Mouse (Mus musculus): Measurements from ENCODE around the gene Tlcd1. TPM values are rescaled to one million over a fixed set of nuclear protein-coding genes. Genes with fewer than 3 reads are reported as not detected.

The Tlcd1 gene
- polyA plus RNA-seq, 1 experiment = 2.2 TPM

GRCm38 (mm10) chr11:78174506-78174905 lies 2.0 kb upstream of the Tlcd1 start:
- no peak for TF ChIP-seq CTCF (IDR thresholded peaks at IDR 0.05; ENCODE audit: low read depth, low read length)
- no peak for TF ChIP-seq POLR2A (IDR thresholded peaks at IDR 0.05; ENCODE audit: borderline replicate concordance, low read depth, low read length)
- H3K4me1 ChIP-seq (ENCODE audit: control insufficient read depth, insufficient read depth, low read length) = no peaks in the 10 kb centered on the region
- H3K4me3 ChIP-seq (ENCODE audit: insufficient read depth, low read length) = no peak overlapping the region
- H3K27ac ChIP-seq (ENCODE audit: insufficient read depth, low read depth, low read length) = no peak overlapping the region

DNA sequence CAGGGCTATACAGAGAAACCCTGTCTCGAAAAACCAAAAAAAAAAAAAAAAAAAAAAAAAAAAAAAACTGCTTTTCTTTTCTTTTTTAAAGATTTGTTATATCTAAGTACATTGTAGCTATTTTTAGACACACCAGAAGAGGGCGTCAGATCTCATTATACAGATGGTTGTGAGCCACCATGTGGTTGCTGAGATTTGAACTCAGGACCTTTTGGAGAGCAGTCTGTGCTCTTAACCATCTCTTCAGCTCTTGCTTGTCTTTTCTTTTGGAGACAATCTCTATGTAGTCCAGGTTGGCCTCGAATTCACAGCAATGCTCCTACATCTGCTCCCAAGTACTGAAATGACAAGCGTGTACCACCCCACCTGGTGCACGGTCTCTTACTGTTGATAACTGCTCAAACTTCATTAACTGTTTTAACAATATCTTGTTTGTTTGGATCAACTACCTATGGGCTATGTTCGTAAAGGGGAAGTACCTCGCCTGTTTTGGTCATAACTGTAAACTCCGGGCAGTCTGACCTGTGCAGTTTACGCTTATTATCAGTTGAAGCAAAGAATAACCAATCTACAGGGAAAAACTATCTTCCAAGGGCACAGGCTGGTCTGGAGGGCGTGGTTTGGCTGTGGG lies 625 bp upstream of the Tlcd1 start:
- TF ChIP-seq CTCF (IDR thresholded peaks at IDR 0.05; ENCODE audit: low read depth, low read length) = no peak
- TF ChIP-seq POLR2A (IDR thresholded peaks at IDR 0.05; ENCODE audit: borderline replicate concordance, low read depth, low read length) = no peak
- Histone ChIP-seq H3K4me3 (ENCODE audit: insufficient read depth, low read length) (peak overlapping the region; percentile 78), H3K27ac (ENCODE audit: insufficient read depth, low read depth, low read length) (no peak overlapping the region), H3K4me1 (ENCODE audit: control insufficient read depth, insufficient read depth, low read length) (peaks cover 8% of the 10 kb centered on the region)

GRCm38 (mm10) chr11:78176905-78177331 lies 407 bp downstream of the Tlcd1 start:
- Histone ChIP-seq H3K4me1 (ENCODE audit: control insufficient read depth, insufficient read depth, low read length) (peaks cover 13% of the 10 kb centered on the region), H3K27ac (ENCODE audit: insufficient read depth, low read depth, low read length) (0 out of 2 replicates have a peak overlapping the region, but pooled peaks have one; percentile 8), H3K4me3 (ENCODE audit: insufficient read depth, low read length) (peak overlapping the region; percentile 78)
- TF ChIP-seq POLR2A (IDR thresholded peaks at IDR 0.05; ENCODE audit: borderline replicate concordance, low read depth, low read length) = no peak
- no peak for TF ChIP-seq CTCF (IDR thresholded peaks at IDR 0.05; ENCODE audit: low read depth, low read length)

- Histone ChIP-seq H3K27ac (ENCODE audit: insufficient read depth, low read depth, low read length) (0 out of 2 replicates have a peak overlapping the region, but pooled peaks have one; percentile 4), H3K4me1 (ENCODE audit: control insufficient read depth, insufficient read depth, low read length) (peaks cover 13% of the 10 kb centered on the region), H3K4me3 (ENCODE audit: insufficient read depth, low read length) (peak overlapping the region; percentile 78)
- TF ChIP-seq POLR2A (IDR thresholded peaks at IDR 0.05; ENCODE audit: borderline replicate concordance, low read depth, low read length) = no peak
- no peak for TF ChIP-seq CTCF (IDR thresholded peaks at IDR 0.05; ENCODE audit: low read depth, low read length)
Observed at GRCm38 (mm10) chr11:78177437-78177836, 926 bp downstream of the Tlcd1 start.

DNA sequence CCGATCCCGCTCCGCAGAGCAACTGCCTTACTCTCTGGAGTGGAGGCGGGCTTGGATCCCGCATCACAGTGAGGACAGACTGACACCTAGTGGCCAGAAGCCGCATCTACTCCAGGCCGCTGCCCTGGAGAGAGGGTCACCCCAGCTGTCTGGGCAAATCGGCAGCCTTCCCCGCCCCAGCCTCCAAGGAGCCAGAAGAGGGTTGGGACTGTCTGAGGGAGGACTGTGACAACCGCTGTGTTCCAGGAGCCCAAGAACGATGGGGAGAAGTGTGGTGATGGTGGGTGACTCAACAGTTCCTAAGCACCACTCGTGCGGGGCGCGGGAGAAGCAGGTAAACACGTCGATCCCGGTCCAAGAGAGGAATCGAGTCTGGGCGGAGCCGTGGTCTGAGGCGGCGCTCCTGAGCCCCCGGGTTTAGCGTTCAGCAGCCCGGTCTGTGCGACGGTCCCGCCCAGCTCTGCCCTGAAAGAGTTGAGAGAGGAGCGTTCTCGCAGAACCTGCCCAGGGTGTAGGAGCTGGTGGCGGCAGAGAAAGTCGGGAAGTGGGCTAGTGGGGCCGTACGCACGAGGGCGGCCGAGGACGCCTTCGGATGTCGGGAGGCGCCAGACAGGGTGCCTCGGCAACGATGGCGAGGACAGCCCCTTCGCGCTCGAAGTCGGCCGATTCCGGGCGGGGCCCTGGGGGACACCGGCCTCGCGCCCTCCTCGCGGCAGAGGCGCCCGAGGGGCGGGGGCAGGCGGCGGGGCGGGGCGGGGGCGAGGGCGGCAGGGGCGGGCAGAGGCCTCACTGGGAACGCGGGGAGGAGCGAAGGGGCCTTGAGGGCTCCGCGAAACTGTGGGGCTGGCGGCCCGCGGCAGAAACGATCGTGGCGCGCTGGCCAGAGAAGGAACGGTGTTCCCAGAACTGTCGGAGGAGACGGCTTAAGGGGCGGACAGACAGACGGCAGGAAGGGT lies 1.7 kb downstream of the Tlcd1 start:
- Histone ChIP-seq H3K27ac (ENCODE audit: insufficient read depth, low read depth, low read length) (peak overlapping the region; percentile 76), H3K4me3 (ENCODE audit: insufficient read depth, low read length) (peak overlapping the region; percentile 83), H3K4me1 (ENCODE audit: control insufficient read depth, insufficient read depth, low read length) (peaks cover 13% of the 10 kb centered on the region)
- no peak for TF ChIP-seq POLR2A (IDR thresholded peaks at IDR 0.05; ENCODE audit: borderline replicate concordance, low read depth, low read length)
- TF ChIP-seq CTCF (IDR thresholded peaks at IDR 0.05; ENCODE audit: low read depth, low read length) = peak; percentile 50

GRCm38 (mm10) chr11:78178859-78179437 lies 2.4 kb downstream of the Tlcd1 start:
- no peak for TF ChIP-seq POLR2A (IDR thresholded peaks at IDR 0.05; ENCODE audit: borderline replicate concordance, low read depth, low read length)
- no peak for TF ChIP-seq CTCF (IDR thresholded peaks at IDR 0.05; ENCODE audit: low read depth, low read length)
- H3K4me3 ChIP-seq (ENCODE audit: insufficient read depth, low read length) = peak overlapping the region; percentile 83
- peak overlapping the region; percentile 76 for H3K27ac ChIP-seq (ENCODE audit: insufficient read depth, low read depth, low read length)
- H3K4me1 ChIP-seq (ENCODE audit: control insufficient read depth, insufficient read depth, low read length) = peaks cover 13% of the 10 kb centered on the region

DNA sequence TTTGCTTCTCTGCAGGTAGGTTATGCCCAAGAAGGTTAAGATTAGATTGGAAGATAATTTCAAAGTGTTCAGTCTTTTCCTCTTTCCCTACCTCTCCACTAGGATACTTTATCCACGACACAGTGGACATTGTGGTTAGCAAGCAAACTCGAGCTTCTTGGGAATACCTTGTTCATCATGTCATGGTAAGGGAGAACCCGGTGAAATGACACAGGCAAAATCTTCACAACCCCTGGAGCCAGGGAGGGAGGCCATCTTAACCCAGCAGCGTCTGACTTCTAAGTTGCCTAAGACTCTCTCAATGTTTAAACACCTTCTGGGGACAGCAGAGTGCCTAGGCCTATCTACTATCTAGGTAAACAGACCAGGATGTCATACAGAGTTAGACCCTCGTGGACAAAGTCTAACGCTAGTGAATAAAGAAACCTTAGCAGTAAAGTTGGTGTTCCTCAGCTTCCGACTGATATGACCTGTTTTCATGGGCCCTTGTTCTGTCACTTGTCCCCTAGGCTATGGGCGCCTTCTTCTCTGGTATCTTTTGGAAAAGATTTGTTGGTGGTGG lies 3.0 kb downstream of the Tlcd1 start:
- no peak for TF ChIP-seq POLR2A (IDR thresholded peaks at IDR 0.05; ENCODE audit: borderline replicate concordance, low read depth, low read length)
- no peak for TF ChIP-seq CTCF (IDR thresholded peaks at IDR 0.05; ENCODE audit: low read depth, low read length)
- H3K27ac ChIP-seq (ENCODE audit: insufficient read depth, low read depth, low read length) = no peak overlapping the region
- H3K4me1 ChIP-seq (ENCODE audit: control insufficient read depth, insufficient read depth, low read length) = peaks cover 13% of the 10 kb centered on the region
- peak overlapping the region; percentile 83 for H3K4me3 ChIP-seq (ENCODE audit: insufficient read depth, low read length)

DNA sequence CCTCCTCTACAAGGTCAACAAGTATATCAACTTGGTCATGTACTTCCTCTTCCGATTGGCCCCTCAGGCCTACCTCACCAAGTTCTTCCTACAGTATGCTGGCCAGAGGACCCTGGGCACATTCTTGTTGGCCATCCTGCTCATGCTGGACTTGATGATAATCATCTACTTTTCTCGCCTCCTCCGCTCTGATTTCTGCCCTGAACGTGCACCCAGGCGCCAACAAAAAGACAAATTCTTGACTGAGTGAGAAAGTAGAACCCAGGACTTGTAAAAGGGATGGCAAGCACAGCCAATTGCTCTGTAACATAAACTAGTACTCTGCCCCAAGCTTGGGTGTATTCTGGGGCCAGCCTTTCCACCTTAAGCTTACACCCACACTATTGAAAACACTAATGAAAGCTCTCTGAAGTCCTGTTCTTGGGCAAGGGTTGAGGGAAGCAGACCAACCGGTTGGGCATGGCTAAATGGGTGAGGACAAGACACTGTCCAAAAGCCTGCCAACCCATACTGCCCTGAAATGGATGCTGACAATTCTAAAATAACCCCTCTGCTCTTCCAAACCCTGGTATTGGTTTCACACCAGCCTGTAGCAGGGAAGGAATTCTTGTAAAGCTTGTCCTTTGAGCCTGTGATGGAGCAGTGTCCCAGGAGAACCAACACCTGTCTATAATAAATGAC lies 3.7 kb downstream of the Tlcd1 start:
- no peak overlapping the region for H3K27ac ChIP-seq (ENCODE audit: insufficient read depth, low read depth, low read length)
- TF ChIP-seq POLR2A (IDR thresholded peaks at IDR 0.05; ENCODE audit: borderline replicate concordance, low read depth, low read length) (no peak), CTCF (IDR thresholded peaks at IDR 0.05; ENCODE audit: low read depth, low read length) (no peak)
- H3K4me3 ChIP-seq (ENCODE audit: insufficient read depth, low read length) = peak overlapping the region; percentile 13; the same call in 1 of the 2 replicates
- peaks cover 13% of the 10 kb centered on the region for H3K4me1 ChIP-seq (ENCODE audit: control insufficient read depth, insufficient read depth, low read length)

- peak overlapping the region; percentile 88 for H3K4me3 ChIP-seq (ENCODE audit: insufficient read depth, low read length)
- peak overlapping the region; percentile 84 for H3K27ac ChIP-seq (ENCODE audit: insufficient read depth, low read depth, low read length)
- peaks cover 13% of the 10 kb centered on the region for H3K4me1 ChIP-seq (ENCODE audit: control insufficient read depth, insufficient read depth, low read length)
- TF ChIP-seq CTCF (IDR thresholded peaks at IDR 0.05; ENCODE audit: low read depth, low read length) (no peak), POLR2A (IDR thresholded peaks at IDR 0.05; ENCODE audit: borderline replicate concordance, low read depth, low read length) (no peak)
Observed at GRCm38 (mm10) chr11:78181830-78182357, 5.4 kb downstream of the Tlcd1 start.
